Mouse (Mus musculus): Measurements from ENCODE around the gene Catsperz. TPM values are rescaled to one million over a fixed set of nuclear protein-coding genes. Genes with fewer than 3 reads are reported as not detected.

The Catsperz gene
- polyA plus RNA-seq, 1 experiment from 2014 or later, result 1.3 TPM

DNA sequence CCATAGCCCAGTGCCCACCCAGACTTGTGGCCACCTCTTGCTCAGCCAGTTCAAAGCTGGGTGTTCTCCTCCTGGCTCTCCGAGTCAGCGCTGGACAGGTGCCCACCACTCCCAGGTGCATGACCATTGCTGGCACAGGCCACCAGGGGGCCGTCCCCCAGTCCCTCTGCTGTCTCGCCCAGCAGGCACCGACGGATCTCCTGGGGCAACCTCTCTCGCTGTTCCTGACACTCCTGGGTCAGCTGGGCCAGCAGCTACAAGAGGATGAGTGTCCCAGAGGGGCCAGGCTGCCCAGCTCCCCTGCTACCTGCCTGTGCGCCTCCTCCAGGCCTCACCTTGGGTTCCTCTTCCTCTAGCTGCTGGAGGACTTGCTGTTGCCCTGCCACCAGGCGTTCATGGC, 28.9 kb upstream of the Catsperz start:
- ATAC-seq (replicated peaks), result no peak
- no peak overlapping the region for H3K9ac ChIP-seq
- no peak overlapping the region for H3K4me2 ChIP-seq
- 56% methylated on average over 9 of the region's 9 CpGs for WGBS
- no peaks in the 10 kb centered on the region for H3K36me3 ChIP-seq (replicated peaks)
- H3K4me1 ChIP-seq, result peaks cover 23% of the 10 kb centered on the region
- no peaks in the 10 kb centered on the region for H3K9me3 ChIP-seq
- H3K27ac ChIP-seq, result no peak overlapping the region
- H3K4me3 ChIP-seq, result no peak overlapping the region
- no peaks in the 10 kb centered on the region for H3K27me3 ChIP-seq (replicated peaks)

DNA sequence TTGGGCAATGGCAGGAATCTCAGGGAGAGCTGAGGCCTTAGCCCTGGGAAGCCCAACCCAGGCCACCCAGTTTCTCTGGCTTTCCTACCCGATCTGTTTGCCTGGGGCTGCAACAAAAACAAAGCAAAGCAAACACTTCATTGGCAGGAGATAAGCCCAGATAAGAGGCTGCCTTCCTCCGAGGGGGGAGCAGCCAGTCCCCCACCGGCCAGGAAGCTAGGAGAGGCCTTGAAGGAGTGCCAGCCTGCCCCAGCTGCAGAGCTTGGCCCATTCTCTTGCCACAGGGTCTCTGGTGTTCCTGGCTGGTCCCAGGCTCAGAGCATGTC, 27.5 kb upstream of the Catsperz start:
- ATAC-seq (replicated peaks), result no peak

DNA sequence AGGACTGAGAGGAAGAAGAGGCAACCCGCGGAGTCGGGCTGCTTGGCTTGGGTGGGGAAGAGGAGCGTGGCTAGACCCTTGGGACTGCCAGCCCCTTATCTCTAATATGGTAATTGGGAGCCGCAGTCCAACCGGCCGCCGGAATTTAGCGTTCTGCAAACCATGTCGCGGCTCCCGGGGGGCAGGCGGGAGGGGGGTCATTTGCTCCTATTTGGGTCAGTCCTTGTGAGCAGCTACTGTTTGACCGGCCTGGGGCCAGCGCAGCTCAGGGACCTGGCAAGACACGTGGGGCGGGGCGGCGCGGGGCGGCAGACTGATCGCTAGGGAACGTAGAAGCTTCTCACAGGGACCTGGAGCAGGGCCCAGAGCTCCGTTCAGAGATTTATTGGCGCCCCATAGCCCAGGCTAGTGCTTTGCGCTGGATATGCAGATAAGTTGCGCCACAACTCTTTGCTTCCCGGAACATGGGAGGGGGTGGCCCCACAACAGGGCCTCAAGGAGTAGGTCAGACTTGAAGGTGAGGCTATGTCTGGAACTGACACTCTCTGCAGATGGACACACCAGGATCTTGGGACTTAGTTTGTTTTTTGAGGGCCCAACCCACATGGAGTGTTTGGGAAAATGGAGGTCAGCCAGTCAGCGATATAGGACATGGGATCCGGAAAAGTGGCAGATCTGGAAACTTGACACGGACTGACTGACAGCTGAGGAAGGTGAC, 27.0 kb upstream of the Catsperz start:
- Histone ChIP-seq H3K36me3 (replicated peaks) (no peaks in the 10 kb centered on the region), H3K9me3 (no peaks in the 10 kb centered on the region), H3K4me3 (peak overlapping the region; percentile 62), H3K4me2 (peak overlapping the region; percentile 90), H3K27ac (peak overlapping the region; percentile 94), H3K9ac (peak overlapping the region; percentile 61), H3K27me3 (replicated peaks) (no peaks in the 10 kb centered on the region), H3K4me1 (peaks cover 23% of the 10 kb centered on the region)
- peak; percentile 35 for ATAC-seq (replicated peaks)
- WGBS, result 4% methylated on average over 31 of the region's 31 CpGs

More for the DNA sequence above, 27.5 kb upstream of the Catsperz start:
- no peaks in the 10 kb centered on the region for H3K27me3 ChIP-seq (replicated peaks)
- peak overlapping the region; percentile 94 for H3K27ac ChIP-seq
- H3K4me3 ChIP-seq, result peak overlapping the region; percentile 62
- H3K4me1 ChIP-seq, result peaks cover 23% of the 10 kb centered on the region
- peak overlapping the region; percentile 90 for H3K4me2 ChIP-seq
- no peaks in the 10 kb centered on the region for H3K9me3 ChIP-seq
- H3K9ac ChIP-seq, result peak overlapping the region; percentile 61
- WGBS, result 19% methylated on average over 3 of the region's 3 CpGs
- no peaks in the 10 kb centered on the region for H3K36me3 ChIP-seq (replicated peaks)

DNA sequence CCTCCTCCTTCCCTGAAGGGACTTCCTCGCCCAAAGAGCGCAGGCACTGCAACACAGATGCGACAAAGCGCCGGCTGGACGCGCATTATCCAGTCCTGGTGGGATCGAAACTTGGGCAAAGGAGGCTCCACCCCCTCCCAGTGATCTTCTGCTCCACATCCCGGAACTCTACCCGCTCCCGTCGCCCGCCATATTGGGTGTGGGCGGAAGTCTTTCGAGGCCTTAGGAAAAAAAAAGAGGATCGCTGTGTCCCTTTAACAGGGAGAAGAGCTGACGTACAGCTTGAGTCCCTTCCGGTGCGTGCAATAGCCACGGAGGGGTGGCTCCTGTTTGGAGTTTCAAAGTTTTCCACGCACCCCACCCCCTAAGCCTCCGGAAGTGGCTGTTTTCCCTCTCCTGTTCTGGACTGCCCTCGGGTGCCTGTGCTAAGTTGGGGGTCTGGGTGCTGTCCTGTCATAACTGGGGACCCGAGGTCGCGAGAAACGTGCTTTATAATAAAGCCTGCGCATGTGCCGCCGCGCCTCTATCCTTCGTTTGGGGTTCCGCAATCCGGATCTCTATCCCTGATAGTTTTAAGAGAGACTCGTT, 26.3 kb upstream of the Catsperz start:
- Histone ChIP-seq H3K27me3 (replicated peaks) (no peaks in the 10 kb centered on the region), H3K4me2 (peak overlapping the region; percentile 90), H3K4me3 (peak overlapping the region; percentile 62), H3K36me3 (replicated peaks) (no peaks in the 10 kb centered on the region), H3K27ac (peak overlapping the region; percentile 94), H3K9ac (peak overlapping the region; percentile 69), H3K9me3 (no peaks in the 10 kb centered on the region), H3K4me1 (peaks cover 23% of the 10 kb centered on the region)
- peak; percentile 86 for ATAC-seq (replicated peaks)
- WGBS, result under 1% methylated on average over 35 of the region's 35 CpGs

DNA sequence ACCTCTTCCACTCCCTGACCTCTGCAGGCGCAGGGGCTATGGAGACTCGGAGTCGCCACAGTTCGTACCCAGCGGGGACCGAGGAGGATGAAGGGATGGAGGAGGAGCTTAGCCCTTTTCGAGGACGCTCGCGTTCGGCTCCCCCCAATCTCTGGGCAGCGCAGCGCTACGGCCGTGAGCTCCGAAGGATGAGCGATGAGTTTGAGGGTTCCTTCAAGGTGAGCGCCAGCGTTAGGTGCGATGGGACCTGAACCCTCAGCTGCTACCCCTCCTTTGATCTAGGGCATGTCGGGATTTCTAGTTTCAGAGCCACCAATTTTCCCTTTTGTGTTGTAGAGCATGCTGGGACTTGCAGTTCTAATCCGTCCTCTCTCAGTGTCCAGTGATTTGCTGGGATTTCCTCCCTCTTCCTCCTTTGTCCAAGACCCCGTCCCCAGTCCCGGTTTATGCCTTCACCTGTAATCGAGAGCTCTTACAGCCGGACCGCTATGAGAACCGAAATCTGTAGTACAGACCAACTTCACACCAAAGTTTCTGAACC, 25.5 kb upstream of the Catsperz start:
- peaks cover 23% of the 10 kb centered on the region for H3K4me1 ChIP-seq
- no peaks in the 10 kb centered on the region for H3K27me3 ChIP-seq (replicated peaks)
- H3K27ac ChIP-seq, result peak overlapping the region; percentile 94
- H3K9ac ChIP-seq, result peak overlapping the region; percentile 69
- peak; percentile 57 for ATAC-seq (replicated peaks)
- 0 out of 2 replicates have a peak, but pooled peaks cover 3% of the 10 kb centered on the region for H3K36me3 ChIP-seq (replicated peaks)
- no peaks in the 10 kb centered on the region for H3K9me3 ChIP-seq
- under 1% methylated on average over 28 of the region's 28 CpGs for WGBS
- peak overlapping the region; percentile 62 for H3K4me3 ChIP-seq
- peak overlapping the region; percentile 90 for H3K4me2 ChIP-seq

DNA sequence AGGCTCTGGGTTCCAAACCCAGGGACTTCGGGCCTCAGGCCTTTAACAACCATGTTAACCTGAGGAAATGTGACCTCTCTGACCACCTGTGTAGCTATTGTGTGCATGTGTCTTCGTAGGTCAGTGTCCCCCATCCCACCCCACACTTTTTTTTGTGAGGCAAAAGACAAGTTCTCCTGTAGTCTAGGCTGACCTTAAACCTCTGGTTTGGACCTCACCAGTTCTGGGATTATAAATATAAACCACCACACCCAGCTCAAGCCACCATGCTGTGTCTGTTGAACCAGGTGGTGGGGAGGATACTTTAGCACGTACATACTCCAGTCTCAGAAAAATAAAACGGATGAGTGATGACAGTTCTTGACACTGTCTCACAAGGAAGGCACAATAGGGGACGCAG, 24.8 kb upstream of the Catsperz start:
- Histone ChIP-seq H3K4me3 (peak overlapping the region; percentile 62), H3K4me1 (peaks cover 23% of the 10 kb centered on the region), H3K4me2 (peak overlapping the region; percentile 90), H3K27me3 (replicated peaks) (no peaks in the 10 kb centered on the region), H3K27ac (peak overlapping the region; percentile 94; the same call in 1 of the 2 replicates), H3K9ac (peak overlapping the region; percentile 69), H3K36me3 (replicated peaks) (0 out of 2 replicates have a peak, but pooled peaks cover 3% of the 10 kb centered on the region), H3K9me3 (no peaks in the 10 kb centered on the region)
- 51% methylated on average over 5 of the region's 5 CpGs for WGBS
- ATAC-seq (replicated peaks), result no peak

DNA sequence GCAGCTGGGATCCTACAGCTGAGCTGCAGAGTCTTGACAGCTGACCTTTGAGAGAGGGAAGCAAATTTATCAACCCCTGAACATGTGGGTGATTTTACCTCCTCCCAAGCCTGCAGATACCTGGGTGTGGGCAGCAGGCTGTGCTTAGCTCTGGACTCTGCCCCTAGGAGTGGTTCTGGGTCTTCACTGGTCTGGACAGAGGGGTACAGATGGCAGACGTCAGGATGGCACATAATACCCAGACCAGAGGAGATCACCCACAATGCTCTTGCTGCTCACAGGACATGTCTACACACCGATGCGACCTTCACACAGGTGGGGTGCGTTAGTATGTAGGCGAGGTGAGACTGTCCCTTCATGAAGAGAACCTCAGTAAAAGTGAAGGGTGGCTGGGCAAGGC, 24.4 kb upstream of the Catsperz start:
- no peak for ATAC-seq (replicated peaks)
- H3K36me3 ChIP-seq (replicated peaks), result 0 out of 2 replicates have a peak, but pooled peaks cover 3% of the 10 kb centered on the region
- H3K9me3 ChIP-seq, result no peaks in the 10 kb centered on the region
- H3K4me2 ChIP-seq, result no peak overlapping the region
- H3K4me1 ChIP-seq, result peaks cover 23% of the 10 kb centered on the region
- WGBS, result 89% methylated on average over 5 of the region's 5 CpGs
- H3K27me3 ChIP-seq (replicated peaks), result no peaks in the 10 kb centered on the region
- no peak overlapping the region for H3K27ac ChIP-seq
- H3K9ac ChIP-seq, result no peak overlapping the region
- no peak overlapping the region; the same call in 1 of the 2 replicates for H3K4me3 ChIP-seq

DNA sequence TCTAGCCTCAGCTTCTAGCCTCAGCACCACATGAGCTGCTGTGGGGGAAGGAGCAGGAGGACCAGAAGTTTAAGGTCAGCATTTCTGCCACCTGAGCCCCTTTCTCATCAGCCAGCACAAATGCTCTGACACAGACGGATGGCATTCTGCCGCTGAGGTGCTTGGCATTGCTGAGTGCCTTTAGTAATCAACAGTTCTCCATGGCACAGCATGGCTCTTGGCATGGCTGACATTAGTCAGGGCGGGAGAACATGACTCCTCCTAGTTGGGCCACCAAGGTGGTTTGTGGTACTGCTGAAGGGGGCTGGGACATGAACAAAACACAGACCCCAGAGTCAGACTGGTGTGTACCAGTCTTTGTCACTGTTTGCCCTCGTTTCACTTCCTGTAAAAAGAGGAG, 23.0 kb upstream of the Catsperz start:
- Histone ChIP-seq H3K36me3 (replicated peaks) (0 out of 2 replicates have a peak, but pooled peaks cover 3% of the 10 kb centered on the region), H3K27me3 (replicated peaks) (no peaks in the 10 kb centered on the region), H3K9me3 (no peaks in the 10 kb centered on the region), H3K4me2 (no peak overlapping the region), H3K27ac (no peak overlapping the region), H3K4me1 (peaks cover 26% of the 10 kb centered on the region), H3K9ac (no peak overlapping the region), H3K4me3 (no peak overlapping the region)
- 83% methylated on average over 4 of the region's 4 CpGs for WGBS
- no peak for ATAC-seq (replicated peaks)

DNA sequence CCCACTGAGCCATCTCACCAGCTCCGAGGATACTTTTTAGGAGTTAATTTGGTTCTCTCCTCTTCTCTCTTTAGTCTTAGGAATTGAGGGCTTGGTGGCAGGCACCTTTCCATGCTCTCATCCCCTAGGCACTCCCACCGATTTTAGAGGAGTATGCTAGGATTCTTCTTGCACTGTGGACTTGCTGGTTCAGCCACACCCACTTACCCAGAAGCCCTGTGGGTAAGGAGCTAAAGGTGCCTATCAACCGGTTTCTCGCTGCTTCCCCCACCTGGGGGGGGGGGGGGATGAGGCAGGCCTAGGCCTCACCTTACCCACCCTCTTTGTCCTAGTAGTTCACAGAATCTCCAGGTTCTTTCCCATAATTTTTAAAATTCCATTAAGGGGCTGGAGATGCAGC, 22.6 kb upstream of the Catsperz start:
- H3K27me3 ChIP-seq (replicated peaks), result no peaks in the 10 kb centered on the region
- no peak overlapping the region for H3K9ac ChIP-seq
- H3K4me2 ChIP-seq, result no peak overlapping the region
- no peaks in the 10 kb centered on the region for H3K9me3 ChIP-seq
- WGBS, result 57% methylated on average over 4 of the region's 4 CpGs
- peaks cover 26% of the 10 kb centered on the region for H3K4me1 ChIP-seq
- ATAC-seq (replicated peaks), result no peak
- no peak overlapping the region for H3K4me3 ChIP-seq
- H3K27ac ChIP-seq, result no peak overlapping the region
- H3K36me3 ChIP-seq (replicated peaks), result 0 out of 2 replicates have a peak, but pooled peaks cover 3% of the 10 kb centered on the region

DNA sequence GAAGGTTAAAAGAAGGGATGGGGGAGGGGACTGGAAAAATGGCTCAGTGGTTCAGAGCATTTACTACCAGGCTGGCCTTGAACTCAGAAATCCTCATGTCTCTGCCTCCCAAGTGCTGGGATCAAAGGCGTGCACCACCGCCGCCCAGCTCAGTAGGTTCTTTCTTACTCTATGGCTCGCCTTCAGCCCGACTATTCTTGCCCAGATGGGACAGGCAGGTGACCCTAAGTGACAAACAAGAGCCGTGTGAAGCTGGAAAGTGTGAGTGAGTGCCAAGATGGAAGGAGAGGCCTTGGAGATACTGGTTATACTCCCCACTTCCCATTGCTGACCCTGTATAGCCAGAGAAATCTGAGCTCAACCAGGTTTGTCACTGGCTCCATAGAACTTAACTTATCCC, 18.5 kb upstream of the Catsperz start:
- H3K36me3 ChIP-seq (replicated peaks), result 0 out of 2 replicates have a peak, but pooled peaks cover 3% of the 10 kb centered on the region
- H3K4me3 ChIP-seq, result no peak overlapping the region
- H3K4me1 ChIP-seq, result peaks cover 34% of the 10 kb centered on the region
- H3K9me3 ChIP-seq, result no peaks in the 10 kb centered on the region
- WGBS, result 94% methylated on average over 6 of the region's 6 CpGs
- H3K27ac ChIP-seq, result no peak overlapping the region
- no peak overlapping the region for H3K9ac ChIP-seq
- H3K4me2 ChIP-seq, result no peak overlapping the region
- no peak for ATAC-seq (replicated peaks)
- H3K27me3 ChIP-seq (replicated peaks), result no peaks in the 10 kb centered on the region

DNA sequence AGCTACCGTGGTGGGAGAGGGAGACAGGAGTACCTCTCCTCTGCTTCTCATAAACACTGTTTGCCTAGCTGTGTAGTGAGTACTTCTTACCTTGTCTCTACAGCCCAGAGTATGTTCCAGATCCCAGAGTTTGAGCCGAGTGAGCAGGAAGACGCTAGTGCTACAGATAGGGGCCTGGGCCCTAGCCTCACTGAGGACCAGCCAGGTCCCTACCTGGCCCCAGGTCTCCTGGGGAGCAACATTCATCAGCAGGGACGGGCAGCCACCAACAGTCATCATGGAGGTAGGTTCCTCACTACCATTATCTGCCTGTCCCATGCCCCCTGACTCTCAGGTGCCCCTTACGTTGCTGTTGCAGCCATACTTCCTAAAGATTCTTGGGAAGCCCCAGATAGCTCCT, 17.6 kb upstream of the Catsperz start:
- peak overlapping the region; percentile 95 for H3K27ac ChIP-seq
- ATAC-seq (replicated peaks), result peak; percentile 4; the same call in 1 of the 2 replicates
- H3K9me3 ChIP-seq, result no peaks in the 10 kb centered on the region
- H3K9ac ChIP-seq, result peak overlapping the region; percentile 90
- 28% methylated on average over 5 of the region's 5 CpGs for WGBS
- H3K27me3 ChIP-seq (replicated peaks), result no peaks in the 10 kb centered on the region
- H3K4me2 ChIP-seq, result peak overlapping the region; percentile 97
- 0 out of 2 replicates have a peak, but pooled peaks cover 3% of the 10 kb centered on the region for H3K36me3 ChIP-seq (replicated peaks)
- H3K4me1 ChIP-seq, result peaks cover 39% of the 10 kb centered on the region
- peak overlapping the region; percentile 68 for H3K4me3 ChIP-seq

DNA sequence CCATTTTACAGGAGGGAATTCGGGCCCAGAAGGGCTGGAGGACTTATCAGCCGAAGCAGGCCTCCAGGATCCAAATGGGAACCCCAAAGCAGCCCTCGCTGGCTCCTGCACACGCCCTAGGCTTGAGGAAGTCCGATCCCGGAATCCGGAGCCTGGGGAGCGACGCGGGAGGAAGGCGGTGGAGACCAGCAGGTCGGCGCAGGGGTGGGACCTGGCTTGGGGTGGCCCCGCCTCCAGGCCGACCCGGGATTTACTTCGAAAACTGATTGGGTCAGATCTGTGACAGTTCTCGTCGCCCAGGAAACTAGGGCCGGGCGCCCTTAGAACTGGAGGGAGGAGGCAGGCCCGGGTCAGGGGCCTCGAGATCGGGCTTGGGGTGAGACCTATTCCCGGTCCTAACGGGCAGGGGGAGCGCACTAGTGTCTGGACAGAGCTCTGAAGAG, 17.1 kb upstream of the Catsperz start, which contains the start of gene Gpr137:
Gene Gpr137, minus strand, starts transcription at position 232 of the 443 bp plus-strand sequence.
- Histone ChIP-seq H3K4me1 (peaks cover 39% of the 10 kb centered on the region), H3K4me3 (peak within 1 kb of the TSS; percentile 68), H3K4me2 (peak within 1 kb of the TSS; percentile 97), H3K9me3 (no peaks in the 10 kb centered on the region), H3K27me3 (replicated peaks) (no peaks in the 10 kb centered on the region), H3K27ac (peak within 1 kb of the TSS; percentile 95), H3K36me3 (replicated peaks) (0 out of 2 replicates have a peak, but pooled peaks cover 3% of the 10 kb centered on the region), H3K9ac (peak within 1 kb of the TSS; percentile 90)
- WGBS, result under 1% methylated on average over 27 of the region's 27 CpGs
- ATAC-seq (replicated peaks), result peak; percentile 88

All from midbrain, embryonic 15.5 days (tissue).